Mouse (Mus musculus) intestine, embryonic 14.5 days (tissue): ENCODE results near the gene Rpsa. TPM values are rescaled to one million over a fixed set of nuclear protein-coding genes. Genes with fewer than 3 reads are reported as not detected.

Experiments used
- ATAC-seq: fragments of 200-750 bp; cut with Nextera tagmentation; replicated peaks from 2 replicates; pipeline ENCODE4 v1.8.0; 2017; ENCODE audit warnings: low read depth, moderate number of reproducible peaks, moderate TSS enrichment, moderate library complexity; ENCODE audit not compliant: low FRiP score, low TSS enrichment
- DNase-seq: peaks from one replicate; pipeline ENCODE4 v3.0.0-alpha.2; 2018; ENCODE audit warnings: low spot score
- H3K27ac ChIP-seq: fragments of 300-500 bp; sonication (generic); 2 replicates; pipeline ENCODE4 v1.5.1; 2014; ENCODE audit warnings: low read depth, mild to moderate bottlenecking, control low read depth
- H3K27me3 ChIP-seq: fragments of 300-500 bp; sonication (generic); replicated peaks from 2 replicates; pipeline ENCODE4 v1.6.1; 2014; ENCODE audit warnings: low read length, control low read depth; ENCODE audit not compliant: control insufficient read depth, insufficient read depth
- H3K36me3 ChIP-seq: fragments of 300-500 bp; sonication (generic); 2 replicates; pipeline ENCODE4 v1.6.1; 2014; ENCODE audit warnings: low read length, control low read depth; ENCODE audit not compliant: control insufficient read depth, insufficient read depth
- H3K4me1 ChIP-seq: fragments of 300-500 bp; sonication (generic); replicated peaks from 2 replicates; pipeline ENCODE4 v1.6.1; 2014; ENCODE audit warnings: low read length, control low read depth, mixed read lengths; ENCODE audit not compliant: control insufficient read depth, insufficient read depth
- H3K4me2 ChIP-seq: fragments of 300-500 bp; sonication (generic); 2 replicates; pipeline ENCODE4 v1.6.1; 2014; ENCODE audit warnings: low read length
- H3K4me3 ChIP-seq: fragments of 300-500 bp; sonication (generic); 2 replicates; pipeline ENCODE4 v1.5.1; 2014; ENCODE audit warnings: low read depth, low read length, control low read depth, mixed read lengths
- H3K9ac ChIP-seq: fragments of 300-500 bp; sonication (generic); 2 replicates; pipeline ENCODE4 v1.6.1; 2014; ENCODE audit warnings: mild to moderate bottlenecking, low read length
- H3K9me3 ChIP-seq: fragments of 300-500 bp; sonication (generic); 2 replicates; pipeline ENCODE4 v1.6.1; 2016; ENCODE audit warnings: low read length, control low read depth; ENCODE audit not compliant: control insufficient read depth
- WGBS: fragments of 180-500 bp; shearing (Covaris S2); extraction: QIAGEN DNeasy Blood & Tissue Kit; methylation state at CpG from one replicate; pipeline ENCODE4 v1.1.7; 2014; 5-methylcytosine and 5-hydroxymethylcytosine counted together
- polyA plus RNA-seq: library from polyadenylated mRNA; unstranded; fragments of >200 nt; fragmentation: Nextera tagmentation; extraction: Ambion mirVana; gene quantifications from 2 replicates; pipeline ENCODE4 v1.2.1, GENCODE M21; 2014

Rpsa gene
- polyA plus RNA-seq, 1 experiment from 2014 or later, result 2,220 TPM

GRCm38 (mm10) chr9:120167826-120168225 lies 40.3 kb downstream of the Rpsa start:
- Histone ChIP-seq H3K27ac (no peak overlapping the region), H3K4me2 (no peak overlapping the region), H3K4me1 (no peaks in the 10 kb centered on the region), H3K9ac (no peak overlapping the region), H3K9me3 (no peaks in the 10 kb centered on the region), H3K27me3 (no peaks in the 10 kb centered on the region), H3K36me3 (no peaks in the 10 kb centered on the region), H3K4me3 (no peak overlapping the region)
- ATAC-seq (no peak), DNase-seq (no peak)
- WGBS, result 54% methylated on average over 11 of the region's 11 CpGs

DNA sequence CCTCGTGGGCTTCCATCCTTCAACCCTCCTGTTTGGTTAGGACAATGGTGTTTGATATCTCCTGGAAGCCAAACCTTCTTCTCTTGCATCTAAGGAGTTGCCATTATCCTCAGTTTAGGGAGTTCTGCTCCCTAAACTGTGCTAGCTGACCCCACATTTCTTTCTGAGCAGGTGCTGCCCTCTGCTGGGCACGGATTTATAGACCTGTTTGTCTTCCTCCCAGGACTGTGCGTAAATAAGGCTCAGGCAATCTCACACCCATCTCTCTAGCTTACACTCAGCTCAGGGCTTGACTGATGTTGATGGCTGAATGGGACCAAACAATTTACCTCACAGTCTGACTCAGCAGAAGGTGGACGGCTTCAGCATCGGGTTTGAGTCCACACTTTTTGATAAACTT lies 43.8 kb downstream of the Rpsa start:
- peak; percentile 82 for DNase-seq
- Histone ChIP-seq H3K27ac (no peak overlapping the region), H3K4me1 (no peaks in the 10 kb centered on the region), H3K27me3 (no peaks in the 10 kb centered on the region), H3K4me3 (no peak overlapping the region), H3K4me2 (no peak overlapping the region), H3K36me3 (no peaks in the 10 kb centered on the region), H3K9me3 (no peaks in the 10 kb centered on the region), H3K9ac (no peak overlapping the region)
- ATAC-seq, result no peak
- 38% methylated on average over 5 of the region's 5 CpGs for WGBS

GRCm38 (mm10) chr9:120174436-120175137 lies 47.1 kb downstream of the Rpsa start:
- H3K4me3 ChIP-seq, result no peak overlapping the region
- H3K27ac ChIP-seq, result no peak overlapping the region
- no peaks in the 10 kb centered on the region for H3K27me3 ChIP-seq
- no peaks in the 10 kb centered on the region for H3K9me3 ChIP-seq
- WGBS, result 89% methylated on average over 18 of the region's 18 CpGs
- H3K4me2 ChIP-seq, result no peak overlapping the region
- ATAC-seq (no peak), DNase-seq (no peak)
- H3K9ac ChIP-seq, result no peak overlapping the region
- H3K36me3 ChIP-seq, result no peaks in the 10 kb centered on the region
- no peaks in the 10 kb centered on the region for H3K4me1 ChIP-seq

- no peak overlapping the region for H3K27ac ChIP-seq
- H3K27me3 ChIP-seq, result no peaks in the 10 kb centered on the region
- H3K9me3 ChIP-seq, result no peaks in the 10 kb centered on the region
- no peak overlapping the region for H3K9ac ChIP-seq
- no peak overlapping the region for H3K4me2 ChIP-seq
- 87% methylated on average over 10 of the region's 10 CpGs for WGBS
- no peak for ATAC-seq
- H3K4me1 ChIP-seq, result no peaks in the 10 kb centered on the region
- DNase-seq, result no peak
- H3K36me3 ChIP-seq, result no peaks in the 10 kb centered on the region
- H3K4me3 ChIP-seq, result no peak overlapping the region
These were observed 51.3 kb downstream of the Rpsa start for GRCm38 (mm10) chr9:120178813-120179212.

Other genes starting within 250 kb of the Rpsa start
- gene Wdr48, start 232.8 kb upstream of the Rpsa start, polyA plus RNA-seq, result 49.0 and 51.7 TPM in 2 replicates
- gene Gorasp1, start 190.1 kb upstream of the Rpsa start, polyA plus RNA-seq, result 24.2 and 32.1 TPM in 2 replicates
- gene Ttc21a, start 190.1 kb upstream of the Rpsa start, polyA plus RNA-seq, result 0.07 and 0.09 TPM in 2 replicates
- gene Csrnp1, start 143.0 kb upstream of the Rpsa start, polyA plus RNA-seq, result 1.4 and 1.8 TPM in 2 replicates
- gene Xirp1, start 104.1 kb upstream of the Rpsa start, polyA plus RNA-seq, result 0.03 TPM in 1 of 2 replicates, not detected in the other
- gene Cx3cr1, start 57.8 kb upstream of the Rpsa start, polyA plus RNA-seq, result 7.6 and 10.2 TPM in 2 replicates
- gene Ccr8, start 35.6 kb upstream of the Rpsa start, polyA plus RNA-seq, result 0.26 and 0.41 TPM in 2 replicates
- gene Slc25a38, start 17.3 kb upstream of the Rpsa start, polyA plus RNA-seq, result 25.8 and 28.1 TPM in 2 replicates
- gene Mobp, start 22.0 kb downstream of the Rpsa start, polyA plus RNA-seq, result not detected in 2 replicates
- 1.5 and 2.2 TPM in 2 replicates for gene Myrip, start 173.8 kb downstream of the Rpsa start, polyA plus RNA-seq